Mouse (Mus musculus) monocyte, adult 5-6 weeks (primary cell): ENCODE measurements around the gene Dscam. TPM values are rescaled to one million over a fixed set of nuclear protein-coding genes. Genes with fewer than 3 reads are reported as not detected.

Source experiments
- ATAC-seq: fragments of 153-309, 156-312 bp; replicated peaks from 2 replicates; pipeline ENCODE4 v1.8.0; 2017; ENCODE audit warnings: mild to moderate bottlenecking; ENCODE audit not compliant: low TSS enrichment, insufficient number of reproducible peaks, severe bottlenecking, poor library complexity, low FRiP score
- total RNA-seq: library from RNA; stranded (forward); fragments of 200-1000, 200-491, 200-594 nt; gene quantifications from 3 replicates; pipeline ENCODE4 v1.2.3, GENCODE M21; 2017

Gene Dscam
- total RNA-seq, 1 experiment from 2014 or later, result 0.29 TPM

- no peak for ATAC-seq
Observed at GRCm38 (mm10) chr16:97035271-97035670, 135.3 kb downstream of the Dscam start.

DNA sequence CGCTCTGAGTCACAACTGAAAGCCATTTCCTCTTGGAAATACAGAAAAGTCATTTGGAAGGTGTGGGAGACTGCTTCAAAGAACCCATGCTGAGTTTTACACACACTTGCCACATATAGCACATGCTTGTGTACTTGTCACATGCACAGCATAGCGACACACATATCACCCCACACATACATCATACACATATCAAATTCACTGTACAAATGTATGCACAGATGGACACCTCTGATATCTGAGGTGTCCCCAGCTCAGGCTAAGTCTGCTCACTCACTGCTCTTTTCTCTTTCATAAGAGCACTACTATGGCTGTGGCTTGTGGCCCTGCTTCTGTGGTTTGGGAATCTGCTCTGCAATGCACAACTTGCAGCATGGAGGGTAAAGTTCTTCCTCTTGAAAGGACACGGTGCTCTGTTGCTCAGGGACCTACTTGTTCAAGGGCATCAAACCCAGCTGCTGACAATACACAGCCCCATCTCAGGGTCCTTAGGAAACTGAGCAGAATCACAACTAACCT lies 137.0 kb downstream of the Dscam start:
- no peak for ATAC-seq

GRCm38 (mm10) chr16:97027701-97028100 lies 142.9 kb downstream of the Dscam start:
- no peak for ATAC-seq

GRCm38 (mm10) chr16:97026803-97027202 lies 143.7 kb downstream of the Dscam start:
- no peak for ATAC-seq

DNA sequence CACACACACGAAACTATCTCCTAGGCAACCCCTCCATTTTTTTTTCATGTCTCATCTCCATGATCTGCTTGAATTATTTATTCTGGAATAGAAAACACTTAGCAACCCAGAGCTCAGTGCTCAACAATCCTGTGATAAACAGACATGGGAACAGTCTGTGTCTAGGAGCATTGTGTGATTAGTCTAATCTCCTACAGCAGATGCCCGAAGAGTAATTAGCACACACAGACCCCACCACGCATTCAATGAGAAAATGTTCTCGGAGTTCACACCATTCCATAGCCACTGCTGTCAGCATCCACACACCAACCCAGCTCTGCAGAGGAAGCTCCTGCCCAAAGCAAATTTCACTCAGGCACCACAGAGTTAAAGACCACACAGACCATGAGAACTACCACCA lies 146.1 kb downstream of the Dscam start:
- no peak for ATAC-seq

- ATAC-seq, result no peak
Observed at GRCm38 (mm10) chr16:97021496-97021895, 149.1 kb downstream of the Dscam start.

- ATAC-seq, result no peak
Observed at GRCm38 (mm10) chr16:97018304-97018703, 152.2 kb downstream of the Dscam start.

DNA sequence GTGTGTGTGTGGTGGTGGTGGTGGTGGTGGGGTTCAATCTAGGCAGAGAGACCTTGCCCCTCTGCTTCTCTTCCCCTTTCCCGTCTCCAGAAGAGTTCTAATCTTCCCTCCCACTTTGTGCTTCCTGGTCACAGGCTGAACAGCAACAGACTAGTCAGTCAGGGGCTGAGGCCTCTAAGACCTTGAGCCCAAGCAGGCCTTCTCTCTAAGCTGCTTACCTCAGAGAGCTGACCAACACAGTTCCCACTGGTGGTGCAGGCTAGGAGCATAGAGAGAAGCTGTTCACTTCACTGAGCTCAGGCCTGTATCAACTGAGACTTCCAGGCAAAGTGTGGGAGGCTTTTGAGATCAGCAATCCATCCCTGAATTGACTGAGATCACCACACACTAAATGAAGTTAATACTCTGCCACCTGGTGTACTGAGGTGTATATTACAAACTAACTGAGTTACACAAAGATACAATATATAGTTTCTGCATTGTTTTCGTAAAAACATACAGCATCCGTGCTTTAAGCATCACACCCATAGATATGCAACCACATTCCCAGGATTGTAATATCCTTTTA lies 153.3 kb downstream of the Dscam start:
- ATAC-seq, result no peak

DNA sequence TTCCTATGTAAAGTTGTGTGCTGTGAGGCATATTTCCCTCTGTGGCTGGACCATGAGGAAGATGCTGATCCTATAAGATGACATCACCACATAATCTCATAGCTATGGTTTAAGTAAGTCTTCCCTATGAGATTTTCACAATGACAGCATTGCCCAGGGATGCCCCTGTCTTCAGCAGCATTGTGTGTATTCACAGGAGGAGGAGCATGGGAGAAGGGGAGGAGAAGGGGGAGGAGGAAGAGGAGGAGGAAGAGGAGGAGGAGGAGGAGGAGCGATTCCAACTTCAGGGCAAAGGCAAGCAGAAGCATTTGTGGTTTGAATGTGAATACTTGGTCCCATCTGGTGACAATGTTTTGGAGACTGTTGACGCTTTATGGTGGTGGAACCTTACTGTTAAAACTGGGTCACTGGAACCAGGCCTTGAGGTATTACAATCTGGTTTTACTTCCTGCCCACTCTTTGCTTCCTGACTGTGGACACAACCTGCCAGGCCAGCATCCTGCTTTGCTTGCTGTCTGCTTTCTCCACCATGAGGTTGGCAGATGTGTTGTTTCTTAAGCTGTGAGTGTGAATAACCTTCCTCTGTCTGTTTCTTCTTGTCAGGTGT lies 154.2 kb downstream of the Dscam start:
- ATAC-seq, result no peak

DNA sequence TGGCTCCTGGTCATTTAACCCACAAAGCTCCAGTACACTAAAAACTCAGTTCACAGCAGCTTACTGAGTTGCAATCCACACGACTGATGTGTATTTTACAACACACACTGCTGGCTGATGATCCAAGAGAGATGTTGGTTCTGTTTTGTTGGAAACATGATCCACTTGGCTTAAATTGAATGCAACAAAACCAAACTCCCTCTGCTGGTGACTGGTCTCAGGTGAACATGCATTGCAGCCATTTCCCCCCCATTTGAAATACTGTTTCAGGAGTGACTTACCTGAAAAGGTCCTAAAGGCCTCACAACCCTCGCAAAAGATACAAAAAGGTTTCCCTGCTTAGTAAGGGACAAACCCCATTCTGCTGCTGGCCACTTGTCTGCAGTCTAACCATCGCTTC lies 156.2 kb downstream of the Dscam start:
- ATAC-seq, result no peak

DNA sequence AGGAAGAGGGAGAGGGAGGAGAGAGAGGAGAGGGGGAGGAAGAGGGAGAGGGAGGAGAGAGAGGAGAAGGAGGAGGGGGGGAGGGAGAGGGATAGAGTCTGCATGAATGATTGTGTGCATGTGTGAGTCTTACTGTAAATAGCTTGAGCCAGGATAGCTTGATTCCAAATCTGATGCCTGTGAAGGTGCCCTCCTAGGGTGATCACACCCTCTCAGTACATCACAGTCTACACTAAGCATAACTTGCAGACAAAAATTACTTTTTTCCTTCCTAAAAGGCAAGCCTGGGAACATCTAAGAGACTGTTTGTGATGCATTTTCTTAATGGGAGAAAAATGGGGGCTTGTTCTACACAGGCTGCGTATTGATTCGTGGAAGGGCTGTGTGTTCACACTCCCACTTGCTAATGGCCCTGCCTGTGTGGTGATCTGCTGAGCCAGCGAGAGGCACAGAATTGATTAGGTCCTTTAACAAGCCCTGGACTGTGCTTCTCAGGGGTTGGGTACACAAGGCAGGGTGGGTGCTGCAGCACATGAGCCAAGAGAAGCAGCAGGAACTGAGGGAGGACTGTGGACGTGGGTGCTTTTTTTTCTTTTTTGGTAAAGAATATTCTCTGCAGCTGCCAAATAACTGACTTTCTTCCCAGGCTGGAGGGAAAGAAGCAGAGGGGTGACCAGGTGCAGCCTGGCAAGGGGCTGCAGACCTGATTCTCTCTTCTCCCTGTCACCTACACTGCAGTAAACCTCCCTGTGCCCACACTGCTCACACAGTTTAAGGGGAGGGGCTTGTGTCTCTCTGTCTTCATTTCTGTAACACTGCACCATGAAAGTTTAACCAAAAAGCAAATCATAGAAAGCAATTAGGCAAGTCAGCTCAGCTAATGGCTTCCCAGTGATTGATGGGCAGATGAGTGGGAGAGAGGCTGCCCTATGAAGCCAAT lies 161.2 kb downstream of the Dscam start:
- no peak for ATAC-seq

DNA sequence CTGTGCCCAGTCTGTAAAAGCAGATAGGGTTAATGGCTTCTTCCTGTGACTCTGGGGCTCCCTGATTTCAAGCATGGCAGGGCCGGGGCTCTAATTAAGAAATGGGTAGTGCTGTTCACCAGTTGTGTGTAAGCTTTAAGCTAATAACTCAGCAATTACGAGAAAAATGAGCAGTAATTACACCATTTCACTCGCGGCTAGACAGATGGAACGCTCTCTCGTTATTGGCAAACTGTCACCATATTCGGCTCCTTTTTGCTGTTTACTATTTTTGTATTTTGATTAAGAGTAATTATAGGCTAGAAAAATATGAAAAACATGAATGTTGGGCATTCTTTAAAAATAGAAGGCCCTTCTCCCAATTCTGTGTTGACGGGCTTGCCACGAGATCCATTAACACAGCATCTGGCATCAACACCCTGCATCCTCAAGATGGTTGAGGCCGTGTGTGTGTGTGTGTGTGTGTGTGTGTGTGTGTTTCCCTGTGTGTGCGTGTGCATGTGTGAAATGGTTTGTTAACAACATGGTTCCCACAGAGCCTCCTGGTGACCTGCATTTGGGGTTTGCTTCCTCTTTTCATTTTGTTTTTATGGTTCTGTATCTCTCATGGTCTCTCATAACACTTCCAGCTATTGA lies 162.5 kb downstream of the Dscam start:
- ATAC-seq, result no peak

GRCm38 (mm10) chr16:97006854-97007182 lies 163.7 kb downstream of the Dscam start:
- ATAC-seq, result no peak

GRCm38 (mm10) chr16:97006041-97006853 lies 164.3 kb downstream of the Dscam start:
- no peak for ATAC-seq

- no peak for ATAC-seq
Observed at GRCm38 (mm10) chr16:97003965-97004364, 166.6 kb downstream of the Dscam start.

DNA sequence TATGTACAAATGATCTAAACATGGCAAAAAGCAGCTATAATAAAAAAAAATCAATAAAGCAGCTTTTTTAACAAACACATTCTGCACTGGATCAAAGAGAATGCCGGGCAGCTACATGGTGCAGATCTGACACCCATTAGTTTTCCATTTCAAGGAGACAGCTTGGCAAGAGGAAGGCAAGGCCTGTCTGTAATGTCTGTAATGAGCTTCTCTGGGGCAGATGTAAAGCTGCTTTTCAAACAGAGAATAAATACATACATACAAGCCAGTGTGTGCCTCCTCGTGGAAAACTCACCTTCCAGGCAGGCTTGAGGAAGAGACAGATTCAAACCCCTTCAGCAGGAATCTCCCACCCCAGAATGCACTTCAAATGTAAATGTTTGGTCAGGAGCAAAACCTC lies 167.7 kb downstream of the Dscam start:
- no peak for ATAC-seq

DNA sequence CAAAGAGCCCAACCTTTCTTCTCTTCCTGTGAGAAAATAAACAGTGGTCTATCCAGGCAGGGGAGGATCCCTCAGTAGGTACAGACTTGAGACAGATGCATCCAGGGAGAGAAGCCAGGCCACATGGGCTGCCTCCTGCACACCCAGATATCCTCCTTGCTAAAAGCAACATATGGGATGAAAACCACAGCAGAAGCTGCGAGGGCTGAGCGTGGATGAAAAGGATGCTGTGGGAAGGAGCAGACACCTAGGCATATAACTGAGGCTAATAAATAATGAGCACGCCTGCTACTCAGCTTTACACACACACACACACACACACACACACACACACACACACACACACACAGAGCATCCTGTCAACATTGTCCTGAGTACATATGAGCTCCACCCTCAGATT lies 168.4 kb downstream of the Dscam start:
- ATAC-seq, result no peak

DNA sequence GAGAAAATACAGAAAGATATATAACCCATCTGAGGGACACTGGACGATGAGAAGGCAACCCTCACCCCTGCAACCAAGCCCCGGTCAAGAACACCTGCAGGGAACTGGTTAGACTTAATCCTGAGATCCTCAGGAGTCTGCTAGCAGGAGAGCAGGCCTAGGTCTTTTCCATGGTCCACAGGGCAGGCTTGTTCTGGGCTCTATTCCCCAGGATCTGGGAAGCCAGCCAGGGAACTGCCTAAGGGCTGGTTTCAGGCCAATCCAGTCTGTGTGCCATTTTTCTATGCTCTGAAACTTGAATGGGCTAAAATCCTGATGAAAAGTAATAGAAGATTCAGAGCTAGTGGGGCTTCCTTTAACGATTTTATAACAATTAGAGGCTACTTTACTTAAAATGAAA lies 173.7 kb downstream of the Dscam start:
- no peak for ATAC-seq

GRCm38 (mm10) chr16:96995858-96996257 lies 174.7 kb downstream of the Dscam start:
- ATAC-seq, result no peak
